Mouse (Mus musculus) liver, embryonic 11.5 days (tissue): ENCODE measurements at regions not wholly inside any gene's neighbourhood (a gene's known extent, or its start where the extent isn't known, plus 50 kb on each side); places are given as distances from the start of the nearest gene placed in this dataset.

ENCODE experiments used
- ATAC-seq: fragments of 200-750 bp; cut with Nextera tagmentation; replicated peaks from 2 replicates; pipeline ENCODE4 v1.8.0; 2017; ENCODE audit warnings: moderate number of reproducible peaks, mild to moderate bottlenecking, moderate TSS enrichment, moderate library complexity; ENCODE audit not compliant: low FRiP score
- DNase-seq: peaks from one replicate; pipeline ENCODE4 v3.0.0-alpha.2; 2017; ENCODE audit warnings: low spot score
- H3K27ac ChIP-seq: fragments of 300-500 bp; sonication (generic); 2 replicates; pipeline ENCODE4 v1.5.1; 2014; ENCODE audit warnings: mild to moderate bottlenecking, low read depth, low read length, control low read depth
- H3K27me3 ChIP-seq: fragments of 300-500 bp; sonication (generic); replicated peaks from 2 replicates; pipeline ENCODE4 v1.6.1; 2014; ENCODE audit warnings: low read length, mixed read lengths; ENCODE audit not compliant: control insufficient read depth, insufficient read depth
- H3K36me3 ChIP-seq: fragments of 300-500 bp; sonication (generic); 2 replicates; pipeline ENCODE4 v1.6.1; 2014; ENCODE audit warnings: mild to moderate bottlenecking, low read length, moderate library complexity, mixed read lengths; ENCODE audit not compliant: control insufficient read depth, insufficient read depth
- H3K4me1 ChIP-seq: fragments of 300-500 bp; sonication (generic); replicated peaks from 2 replicates; pipeline ENCODE4 v1.6.1; 2014; ENCODE audit warnings: low read length, mixed read lengths; ENCODE audit not compliant: control insufficient read depth, insufficient read depth
- H3K4me2 ChIP-seq: fragments of 300-500 bp; sonication (generic); 2 replicates; pipeline ENCODE4 v1.6.1; 2014; ENCODE audit warnings: mild to moderate bottlenecking, control low read depth, moderate library complexity
- H3K4me3 ChIP-seq: fragments of 300-500 bp; sonication (generic); 2 replicates; pipeline ENCODE4 v1.5.1; 2014; ENCODE audit warnings: low read depth, low read length, control low read depth
- H3K9ac ChIP-seq: fragments of 300-500 bp; sonication (generic); 2 replicates; pipeline ENCODE4 v1.6.1; 2014; ENCODE audit warnings: low read depth, low read length, control low read depth
- H3K9me3 ChIP-seq: fragments of 300-500 bp; sonication (generic); 2 replicates; pipeline ENCODE4 v1.6.1; 2016; ENCODE audit warnings: low read length, inconsistent platforms, mixed read lengths; ENCODE audit not compliant: control insufficient read depth
- WGBS: fragments of 180-500 bp; shearing (Covaris S2); extraction: QIAGEN DNeasy Blood & Tissue Kit; methylation state at CpG from one replicate; pipeline ENCODE4 v1.1.7; 2014; 5-methylcytosine and 5-hydroxymethylcytosine counted together

GRCm38 (mm10) chr14:73730796-73731195 lies 69.8 kb downstream of the Gm21750 start:
- Histone ChIP-seq H3K36me3 (no peaks in the 10 kb centered on the region), H3K4me3 (no peak overlapping the region), H3K4me2 (no peak overlapping the region), H3K9me3 (no peaks in the 10 kb centered on the region), H3K4me1 (no peaks in the 10 kb centered on the region), H3K27me3 (no peaks in the 10 kb centered on the region), H3K9ac (no peak overlapping the region), H3K27ac (no peak overlapping the region)
- no peak for DNase-seq
- no peak for ATAC-seq
- whole genome bisulfite sequencing = 87% methylated on average over 1 of the region's 1 CpGs

- H3K4me2 ChIP-seq = no peak overlapping the region
- ATAC-seq = no peak
- H3K27ac ChIP-seq = no peak overlapping the region
- no peak for DNase-seq
- H3K4me1 ChIP-seq = no peaks in the 10 kb centered on the region
- no peaks in the 10 kb centered on the region for H3K27me3 ChIP-seq
- H3K36me3 ChIP-seq = no peaks in the 10 kb centered on the region
- WGBS = 57% methylated on average over 3 of the region's 3 CpGs
- H3K9ac ChIP-seq = no peak overlapping the region
- no peaks in the 10 kb centered on the region for H3K9me3 ChIP-seq
- H3K4me3 ChIP-seq = no peak overlapping the region
These were observed 71.1 kb downstream of the Gm21750 start for GRCm38 (mm10) chr14:73732161-73732560.

GRCm38 (mm10) chr14:73750790-73751189 lies 89.8 kb downstream of the Gm21750 start:
- Histone ChIP-seq H3K9ac (no peak overlapping the region), H3K4me2 (no peak overlapping the region), H3K9me3 (no peaks in the 10 kb centered on the region), H3K27me3 (no peaks in the 10 kb centered on the region), H3K27ac (no peak overlapping the region), H3K36me3 (no peaks in the 10 kb centered on the region), H3K4me1 (no peaks in the 10 kb centered on the region), H3K4me3 (no peak overlapping the region)
- WGBS = 85% methylated on average over 6 of the region's 6 CpGs
- ATAC-seq (no peak), DNase-seq (no peak)

- no peaks in the 10 kb centered on the region for H3K27me3 ChIP-seq
- no peaks in the 10 kb centered on the region for H3K9me3 ChIP-seq
- H3K9ac ChIP-seq = no peak overlapping the region
- no peak for DNase-seq
- no peaks in the 10 kb centered on the region for H3K4me1 ChIP-seq
- 59% methylated on average over 1 of the region's 1 CpGs for WGBS
- H3K4me3 ChIP-seq = no peak overlapping the region
- ATAC-seq = no peak
- H3K36me3 ChIP-seq = no peaks in the 10 kb centered on the region
- H3K27ac ChIP-seq = no peak overlapping the region
- H3K4me2 ChIP-seq = no peak overlapping the region
These were observed 99.0 kb downstream of the Gm21750 start for GRCm38 (mm10) chr14:73759986-73760385.

GRCm38 (mm10) chr14:73772964-73773363 lies 111.9 kb downstream of the Gm21750 start:
- WGBS = 54% methylated on average over 3 of the region's 3 CpGs
- no peaks in the 10 kb centered on the region for H3K9me3 ChIP-seq
- H3K36me3 ChIP-seq = no peaks in the 10 kb centered on the region
- no peak overlapping the region for H3K4me2 ChIP-seq
- H3K27me3 ChIP-seq = no peaks in the 10 kb centered on the region
- no peak for DNase-seq
- no peak overlapping the region for H3K4me3 ChIP-seq
- H3K9ac ChIP-seq = no peak overlapping the region
- H3K4me1 ChIP-seq = no peaks in the 10 kb centered on the region
- no peak overlapping the region for H3K27ac ChIP-seq
- no peak for ATAC-seq

GRCm38 (mm10) chr14:73773810-73774209 lies 112.8 kb downstream of the Gm21750 start:
- H3K4me3 ChIP-seq = no peak overlapping the region
- H3K4me1 ChIP-seq = no peaks in the 10 kb centered on the region
- no peaks in the 10 kb centered on the region for H3K9me3 ChIP-seq
- no peaks in the 10 kb centered on the region for H3K27me3 ChIP-seq
- ATAC-seq (no peak), DNase-seq (no peak)
- no peak overlapping the region for H3K9ac ChIP-seq
- H3K4me2 ChIP-seq = no peak overlapping the region
- WGBS = 11% methylated on average over 1 of the region's 1 CpGs
- H3K27ac ChIP-seq = no peak overlapping the region
- H3K36me3 ChIP-seq = no peaks in the 10 kb centered on the region

GRCm38 (mm10) chr14:73776066-73776465 lies 115.0 kb downstream of the Gm21750 start:
- Histone ChIP-seq H3K27me3 (no peaks in the 10 kb centered on the region), H3K4me1 (no peaks in the 10 kb centered on the region), H3K36me3 (no peaks in the 10 kb centered on the region), H3K4me3 (no peak overlapping the region), H3K4me2 (no peak overlapping the region), H3K9ac (no peak overlapping the region), H3K9me3 (no peaks in the 10 kb centered on the region), H3K27ac (no peak overlapping the region)
- 11% methylated on average over 1 of the region's 1 CpGs for WGBS
- ATAC-seq (no peak), DNase-seq (no peak)

- no peaks in the 10 kb centered on the region for H3K36me3 ChIP-seq
- H3K9me3 ChIP-seq = no peaks in the 10 kb centered on the region
- H3K27me3 ChIP-seq = no peaks in the 10 kb centered on the region
- H3K4me2 ChIP-seq = no peak overlapping the region
- no peak overlapping the region for H3K9ac ChIP-seq
- no peak overlapping the region for H3K4me3 ChIP-seq
- no peak for DNase-seq
- ATAC-seq = no peak
- no peaks in the 10 kb centered on the region for H3K4me1 ChIP-seq
- H3K27ac ChIP-seq = no peak overlapping the region
These were observed 146.1 kb downstream of the Gm21750 start for GRCm38 (mm10) chr14:73807169-73807568.

GRCm38 (mm10) chr14:73838890-73839289 lies 177.9 kb downstream of the Gm21750 start:
- Histone ChIP-seq H3K4me2 (no peak overlapping the region), H3K27ac (no peak overlapping the region), H3K27me3 (no peaks in the 10 kb centered on the region), H3K36me3 (no peaks in the 10 kb centered on the region), H3K9me3 (no peaks in the 10 kb centered on the region), H3K4me3 (no peak overlapping the region), H3K4me1 (no peaks in the 10 kb centered on the region), H3K9ac (no peak overlapping the region)
- ATAC-seq (no peak), DNase-seq (no peak)
- WGBS = 52% methylated on average over 6 of the region's 6 CpGs
